Mouse (Mus musculus): ENCODE measurements at regions not wholly inside any gene's neighbourhood (a gene's known extent, or its start where the extent isn't known, plus 50 kb on each side); places are given as distances from the start of the nearest gene placed in this dataset.

DNA sequence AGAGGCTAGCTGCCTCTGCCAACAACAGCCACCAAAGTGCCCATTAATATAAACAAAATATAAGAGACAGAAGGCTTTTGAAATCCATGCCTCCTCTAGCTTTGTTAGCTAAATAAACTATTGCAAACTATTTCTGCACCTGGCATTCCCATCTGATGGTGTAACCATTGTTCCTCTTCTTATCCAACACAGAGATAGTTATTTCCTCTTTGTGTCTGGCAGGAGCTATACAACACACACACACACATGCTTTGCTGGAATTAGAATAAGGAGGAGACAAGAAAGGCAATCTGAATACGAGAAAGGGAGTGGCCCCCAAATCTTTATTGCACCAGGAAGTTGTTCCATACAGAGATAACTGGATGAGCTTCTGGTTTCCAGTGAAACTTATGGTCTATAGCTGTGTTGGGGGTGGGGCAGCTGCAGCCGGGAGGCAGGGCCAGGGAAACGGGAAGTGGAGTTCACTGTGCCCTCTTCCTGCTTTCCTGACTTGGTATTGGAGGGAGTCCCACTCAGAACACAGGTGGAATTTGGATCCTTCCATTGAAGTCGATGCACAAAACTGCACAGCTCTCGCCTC is 64.0 kb upstream of the Zdhhc17 start:
- no peak for DNase-seq

GRCm38 (mm10) chr10:111073262-111073661 is 63.3 kb upstream of the Zdhhc17 start:
- DNase-seq = no peak

DNA sequence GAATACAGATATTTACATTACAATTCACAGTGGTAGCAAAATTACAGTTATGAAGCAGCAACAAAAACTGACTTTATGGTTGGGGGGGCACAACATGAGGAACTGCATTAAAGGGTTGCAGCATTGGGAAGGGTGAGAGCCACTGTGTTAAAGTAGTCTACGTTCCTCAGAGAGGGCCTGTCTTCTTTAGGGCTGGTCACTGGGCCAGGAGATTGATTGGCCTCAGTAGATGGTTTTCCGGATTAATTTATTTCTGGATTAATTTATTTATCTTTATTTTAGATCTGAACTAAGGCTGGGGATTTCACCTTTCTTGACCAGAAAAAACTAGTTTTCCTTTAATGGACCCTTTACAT is 62.6 kb upstream of the Zdhhc17 start:
- DNase-seq = no peak

- no peak for DNase-seq
Observed at GRCm38 (mm10) chr10:111071805-111072553, 62.0 kb upstream of the Zdhhc17 start.

DNA sequence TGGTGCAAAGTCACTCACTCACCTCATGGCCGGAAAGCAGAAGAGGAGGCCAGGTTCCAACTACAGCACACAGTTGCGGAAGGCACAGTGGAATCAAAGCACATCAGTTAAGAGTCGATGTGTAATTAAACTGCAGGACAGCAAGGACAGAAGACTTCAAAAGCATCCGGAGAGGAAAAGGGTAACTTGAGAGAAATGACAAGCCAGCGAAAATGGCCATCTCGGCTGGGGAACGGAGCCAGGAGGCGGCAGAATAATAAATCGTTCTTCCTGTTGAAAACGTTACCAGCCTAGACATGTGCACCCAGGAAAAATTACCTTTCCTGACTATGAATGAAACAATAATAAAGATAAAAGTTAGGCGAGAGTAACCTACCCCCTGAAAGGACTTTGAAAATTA is 56.2 kb upstream of the Zdhhc17 start:
- no peak for DNase-seq

DNA sequence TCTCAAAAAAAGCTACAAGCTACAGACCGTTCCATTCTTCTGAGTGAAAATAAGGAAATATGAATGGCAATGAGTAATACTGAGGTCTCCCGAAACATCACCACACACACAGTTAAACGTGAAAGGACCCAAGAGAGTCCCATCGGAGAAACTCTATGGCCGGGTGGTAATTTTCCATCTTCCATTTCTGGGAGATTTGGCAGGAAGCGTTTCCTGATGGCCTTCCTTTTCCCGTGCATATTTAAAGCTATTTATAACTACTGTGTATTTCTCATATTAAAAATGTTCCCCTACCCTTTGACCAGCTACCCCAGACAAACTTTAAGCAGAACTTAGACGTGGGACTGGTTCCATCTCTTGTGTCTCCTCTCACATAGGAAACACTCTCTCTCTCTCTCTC is 50.7 kb upstream of the Zdhhc17 start:
- no peak for DNase-seq

Measured in B cell, adult 2 months (primary cell).